Mouse (Mus musculus) neural tube, embryonic 11.5 days (tissue): ENCODE measurements at regions not wholly inside any gene's neighbourhood (a gene's known extent, or its start where the extent isn't known, plus 50 kb on each side); places are given as distances from the start of the nearest gene placed in this dataset.
A peak's percentile ranks its signal among the peaks of the same experiment; 100 is the strongest.

Experiments
- ATAC-seq: fragments of 200-750 bp; cut with Nextera tagmentation; 2 replicates; pipeline ENCODE4 v1.8.0; 2017; ENCODE audit warnings: moderate number of reproducible peaks, mild to moderate bottlenecking, moderate TSS enrichment, moderate library complexity; ENCODE audit not compliant: insufficient read depth, low FRiP score, low TSS enrichment
- DNase-seq: peaks from one replicate; pipeline ENCODE4 v3.0.0-alpha.2; 2015; ENCODE audit warnings: low spot score
- H3K27ac ChIP-seq: fragments of 300-500 bp; sonication (generic); 2 replicates; pipeline ENCODE4 v1.5.1; 2014; ENCODE audit warnings: low read depth, mild to moderate bottlenecking, low read length
- H3K27me3 ChIP-seq: fragments of 300-500 bp; sonication (generic); 2 replicates; pipeline ENCODE4 v1.6.1; 2014; ENCODE audit warnings: mild to moderate bottlenecking, low read length, mixed read lengths; ENCODE audit not compliant: control insufficient read depth, insufficient read depth
- H3K36me3 ChIP-seq: fragments of 300-500 bp; sonication (generic); 2 replicates; pipeline ENCODE4 v1.6.1; 2014; ENCODE audit warnings: mild to moderate bottlenecking, low read length, moderate library complexity, mixed read lengths; ENCODE audit not compliant: control insufficient read depth, insufficient read depth
- H3K4me1 ChIP-seq: fragments of 300-500 bp; sonication (generic); 2 replicates; pipeline ENCODE4 v1.6.1; 2014; ENCODE audit warnings: low read length, mixed read lengths; ENCODE audit not compliant: control insufficient read depth, insufficient read depth
- H3K4me2 ChIP-seq: fragments of 300-500 bp; sonication (generic); 2 replicates; pipeline ENCODE4 v1.6.1; 2014; ENCODE audit warnings: low read depth, mild to moderate bottlenecking, moderate library complexity
- H3K4me3 ChIP-seq: fragments of 300-500 bp; sonication (generic); 2 replicates; pipeline ENCODE4 v1.5.1; 2014; ENCODE audit warnings: low read depth, low read length
- H3K9ac ChIP-seq: fragments of 300-500 bp; sonication (generic); 2 replicates; pipeline ENCODE4 v1.6.1; 2014; ENCODE audit warnings: mild to moderate bottlenecking, low read length
- H3K9me3 ChIP-seq: fragments of 300-500 bp; sonication (generic); 2 replicates; pipeline ENCODE4 v1.6.1; 2016; ENCODE audit warnings: low read length; ENCODE audit not compliant: control insufficient read depth
- WGBS: fragments of 180-500 bp; shearing (Covaris S2); extraction: QIAGEN DNeasy Blood & Tissue Kit; methylation state at CpG from one replicate; pipeline ENCODE4 v1.1.7; 2014; 5-methylcytosine and 5-hydroxymethylcytosine counted together

- Histone ChIP-seq H3K27me3 (no peaks in the 10 kb centered on the region), H3K4me2 (no peak overlapping the region), H3K9me3 (peaks cover 12% of the 10 kb centered on the region; the same call in 1 of the 2 replicates), H3K4me1 (peaks cover 18% of the 10 kb centered on the region), H3K36me3 (no peaks in the 10 kb centered on the region), H3K27ac (no peak overlapping the region), H3K9ac (no peak overlapping the region), H3K4me3 (no peak overlapping the region)
- ATAC-seq = no peak
- DNase-seq = no peak
- WGBS = 97% methylated on average over 16 of the region's 16 CpGs
These were observed 79.6 kb upstream of the Foxn3 start for GRCm38 (mm10) chr12:99643016-99643415.

GRCm38 (mm10) chr12:99642131-99642895, 78.9 kb upstream of the Foxn3 start:
- 87% methylated on average over 7 of the region's 7 CpGs for WGBS
- no peaks in the 10 kb centered on the region for H3K36me3 ChIP-seq
- H3K4me2 ChIP-seq = no peak overlapping the region
- H3K27me3 ChIP-seq = no peaks in the 10 kb centered on the region
- H3K9me3 ChIP-seq = peaks cover 12% of the 10 kb centered on the region; the same call in 1 of the 2 replicates
- no peak for ATAC-seq
- H3K4me1 ChIP-seq = peaks cover 18% of the 10 kb centered on the region
- no peak for DNase-seq
- no peak overlapping the region for H3K27ac ChIP-seq
- H3K4me3 ChIP-seq = no peak overlapping the region
- H3K9ac ChIP-seq = no peak overlapping the region

- no peaks in the 10 kb centered on the region for H3K36me3 ChIP-seq
- H3K4me3 ChIP-seq = peak overlapping the region; percentile 6; the same call in 1 of the 2 replicates
- H3K27ac ChIP-seq = 0 out of 2 replicates have a peak overlapping the region, but pooled peaks have one; percentile 68
- DNase-seq = no peak
- 48% methylated on average over 7 of the region's 9 CpGs for WGBS
- H3K4me1 ChIP-seq = peaks cover 18% of the 10 kb centered on the region
- no peaks in the 10 kb centered on the region for H3K27me3 ChIP-seq
- ATAC-seq = no peak
- H3K4me2 ChIP-seq = peak overlapping the region; percentile 50
- peaks cover 12% of the 10 kb centered on the region; the same call in 1 of the 2 replicates for H3K9me3 ChIP-seq
- peak overlapping the region; percentile 43 for H3K9ac ChIP-seq
These were observed 77.9 kb upstream of the Foxn3 start for GRCm38 (mm10) chr12:99641278-99641677.

- no peaks in the 10 kb centered on the region for H3K27me3 ChIP-seq
- ATAC-seq (peak; percentile 60), DNase-seq (peak; percentile 44)
- 6% methylated on average over 18 of the region's 18 CpGs for WGBS
- H3K36me3 ChIP-seq = no peaks in the 10 kb centered on the region
- H3K4me1 ChIP-seq = peaks cover 18% of the 10 kb centered on the region
- H3K9ac ChIP-seq = peak overlapping the region; percentile 43
- H3K9me3 ChIP-seq = peaks cover 10% of the 10 kb centered on the region; the same call in 1 of the 2 replicates
- peak overlapping the region; percentile 6; the same call in 1 of the 2 replicates for H3K4me3 ChIP-seq
- H3K27ac ChIP-seq = peak overlapping the region; percentile 68
- peak overlapping the region; percentile 50 for H3K4me2 ChIP-seq
These were observed 77.1 kb upstream of the Foxn3 start for GRCm38 (mm10) chr12:99640214-99641151.

- ATAC-seq = peak; percentile 64
- no peaks in the 10 kb centered on the region for H3K27me3 ChIP-seq
- peak; percentile 69 for DNase-seq
- 11% methylated on average over 8 of the region's 8 CpGs for WGBS
- H3K4me2 ChIP-seq = peak overlapping the region; percentile 50
- no peak overlapping the region for H3K27ac ChIP-seq
- peaks cover 18% of the 10 kb centered on the region for H3K4me1 ChIP-seq
- no peak overlapping the region for H3K9ac ChIP-seq
- H3K4me3 ChIP-seq = no peak overlapping the region
- H3K9me3 ChIP-seq = peaks cover 7% of the 10 kb centered on the region; the same call in 1 of the 2 replicates
- H3K36me3 ChIP-seq = no peaks in the 10 kb centered on the region
These were observed 76.4 kb upstream of the Foxn3 start for GRCm38 (mm10) chr12:99639847-99640213.

- no peak for ATAC-seq
- no peaks in the 10 kb centered on the region for H3K27me3 ChIP-seq
- H3K9me3 ChIP-seq = peaks cover 7% of the 10 kb centered on the region; the same call in 1 of the 2 replicates
- no peak overlapping the region for H3K4me2 ChIP-seq
- H3K36me3 ChIP-seq = no peaks in the 10 kb centered on the region
- H3K27ac ChIP-seq = no peak overlapping the region
- no peak for DNase-seq
- H3K4me1 ChIP-seq = peaks cover 18% of the 10 kb centered on the region
- whole genome bisulfite sequencing = 87% methylated on average over 3 of the region's 3 CpGs
- no peak overlapping the region for H3K9ac ChIP-seq
- no peak overlapping the region for H3K4me3 ChIP-seq
These were observed 75.7 kb upstream of the Foxn3 start for GRCm38 (mm10) chr12:99639118-99639517.

GRCm38 (mm10) chr12:99637986-99638385, 74.6 kb upstream of the Foxn3 start:
- no peaks in the 10 kb centered on the region for H3K27me3 ChIP-seq
- H3K4me3 ChIP-seq = no peak overlapping the region
- H3K36me3 ChIP-seq = no peaks in the 10 kb centered on the region
- H3K4me1 ChIP-seq = peaks cover 18% of the 10 kb centered on the region
- ATAC-seq (no peak), DNase-seq (no peak)
- H3K9me3 ChIP-seq = no peaks in the 10 kb centered on the region
- no peak overlapping the region for H3K27ac ChIP-seq
- H3K4me2 ChIP-seq = no peak overlapping the region
- H3K9ac ChIP-seq = no peak overlapping the region
- WGBS = 90% methylated on average over 5 of the region's 5 CpGs

- WGBS = 93% methylated on average over 3 of the region's 3 CpGs
- Histone ChIP-seq H3K27me3 (no peaks in the 10 kb centered on the region), H3K9me3 (no peaks in the 10 kb centered on the region), H3K4me2 (no peak overlapping the region), H3K36me3 (no peaks in the 10 kb centered on the region), H3K9ac (no peak overlapping the region), H3K4me3 (no peak overlapping the region), H3K27ac (no peak overlapping the region), H3K4me1 (peaks cover 18% of the 10 kb centered on the region)
- no peak for DNase-seq
- ATAC-seq = no peak
These were observed 72.9 kb upstream of the Foxn3 start for GRCm38 (mm10) chr12:99636234-99636633.
